Mouse (Mus musculus): ENCODE results near the gene Klc1.

Klc1 gene

GRCm38 (mm10) chr12:111745274-111745673, 13.4 kb upstream of the Klc1 start:
- DNase-seq: no peak

DNA sequence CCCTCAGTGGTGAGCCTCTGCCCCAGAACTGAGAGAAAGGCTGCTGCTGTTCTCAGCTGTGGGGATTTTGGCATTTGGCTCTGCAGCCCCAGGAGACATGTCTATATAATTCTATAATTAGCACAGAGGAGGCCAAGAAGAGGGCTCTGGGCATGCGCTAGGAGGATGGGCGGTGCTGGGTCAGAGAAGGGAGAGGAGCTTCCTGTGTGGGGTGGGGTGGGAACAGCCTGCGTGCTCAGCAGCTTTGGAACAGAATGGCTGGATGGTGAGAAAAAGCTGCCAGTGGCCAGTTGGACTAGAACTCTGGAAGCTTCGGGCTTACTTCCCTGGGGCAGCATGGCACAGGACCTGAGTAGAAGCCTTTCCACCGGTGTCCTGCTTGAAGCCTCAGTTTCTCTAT, 12.6 kb upstream of the Klc1 start:
- peak; percentile 67 to 68 for DNase-seq

GRCm38 (mm10) chr12:111747421-111747820, 11.2 kb upstream of the Klc1 start:
- DNase-seq: no peak

DNA sequence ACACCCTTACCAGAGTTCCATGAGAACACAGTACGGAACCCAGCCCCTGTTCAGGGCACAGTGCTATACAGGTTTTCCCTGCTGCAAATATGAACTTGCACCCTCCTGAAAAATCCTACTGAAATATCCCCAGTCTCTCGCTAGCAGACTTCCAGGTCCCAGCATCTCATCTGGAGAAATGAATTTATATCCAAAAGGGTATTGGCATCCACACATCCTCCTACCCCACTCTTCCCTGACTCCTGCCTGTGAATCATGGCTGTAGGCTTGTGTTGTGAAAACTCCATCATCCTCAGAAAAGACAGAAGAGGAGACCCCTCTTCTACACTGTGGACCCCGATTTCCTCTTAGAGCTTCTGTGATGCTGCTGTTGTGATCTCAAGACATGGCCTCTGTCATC, 7.9 kb upstream of the Klc1 start:
- no peak for DNase-seq

GRCm38 (mm10) chr12:111752491-111752890, 6.2 kb upstream of the Klc1 start:
- DNase-seq: no peak

DNA sequence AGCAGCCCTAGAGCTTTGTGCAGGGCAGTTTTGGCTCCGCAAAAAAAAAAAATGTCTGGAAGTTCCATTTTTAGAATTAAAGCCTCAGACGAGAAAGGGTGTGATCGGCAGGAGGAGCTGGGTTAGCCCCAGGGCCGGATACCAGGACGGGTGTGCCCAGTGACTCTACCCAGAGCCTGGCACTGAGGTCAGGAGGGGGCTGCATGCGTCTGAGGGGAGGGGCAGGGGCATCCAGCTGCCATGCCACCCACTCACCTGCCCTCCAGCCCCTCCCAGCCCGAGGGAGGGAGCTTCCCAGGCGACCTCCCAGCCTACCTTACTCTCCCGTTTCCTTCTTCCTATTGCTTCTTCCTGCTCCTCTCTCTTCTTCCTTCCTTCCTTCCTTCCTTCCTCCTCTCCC, 5.3 kb upstream of the Klc1 start:
- DNase-seq: no peak

GRCm38 (mm10) chr12:111754710-111755109, 3.9 kb upstream of the Klc1 start:
- DNase-seq: no peak

GRCm38 (mm10) chr12:111755231-111755630, 3.4 kb upstream of the Klc1 start:
- no peak for DNase-seq

GRCm38 (mm10) chr12:111756082-111756697, 2.5 kb upstream of the Klc1 start:
- DNase-seq: no peak

GRCm38 (mm10) chr12:111756698-111757082, 2.0 kb upstream of the Klc1 start:
- DNase-seq: no peak

GRCm38 (mm10) chr12:111757561-111758325, 906 bp upstream of the Klc1 start:
- no peak for DNase-seq

GRCm38 (mm10) chr12:111759176-111760061, 770 bp downstream of the Klc1 start:
- peak in 1 of 2 experiments; percentile 13 for DNase-seq

- DNase-seq: no peak
Observed at GRCm38 (mm10) chr12:111760306-111760908, 1.8 kb downstream of the Klc1 start.

GRCm38 (mm10) chr12:111762620-111763280, 4.1 kb downstream of the Klc1 start:
- DNase-seq: no peak

DNA sequence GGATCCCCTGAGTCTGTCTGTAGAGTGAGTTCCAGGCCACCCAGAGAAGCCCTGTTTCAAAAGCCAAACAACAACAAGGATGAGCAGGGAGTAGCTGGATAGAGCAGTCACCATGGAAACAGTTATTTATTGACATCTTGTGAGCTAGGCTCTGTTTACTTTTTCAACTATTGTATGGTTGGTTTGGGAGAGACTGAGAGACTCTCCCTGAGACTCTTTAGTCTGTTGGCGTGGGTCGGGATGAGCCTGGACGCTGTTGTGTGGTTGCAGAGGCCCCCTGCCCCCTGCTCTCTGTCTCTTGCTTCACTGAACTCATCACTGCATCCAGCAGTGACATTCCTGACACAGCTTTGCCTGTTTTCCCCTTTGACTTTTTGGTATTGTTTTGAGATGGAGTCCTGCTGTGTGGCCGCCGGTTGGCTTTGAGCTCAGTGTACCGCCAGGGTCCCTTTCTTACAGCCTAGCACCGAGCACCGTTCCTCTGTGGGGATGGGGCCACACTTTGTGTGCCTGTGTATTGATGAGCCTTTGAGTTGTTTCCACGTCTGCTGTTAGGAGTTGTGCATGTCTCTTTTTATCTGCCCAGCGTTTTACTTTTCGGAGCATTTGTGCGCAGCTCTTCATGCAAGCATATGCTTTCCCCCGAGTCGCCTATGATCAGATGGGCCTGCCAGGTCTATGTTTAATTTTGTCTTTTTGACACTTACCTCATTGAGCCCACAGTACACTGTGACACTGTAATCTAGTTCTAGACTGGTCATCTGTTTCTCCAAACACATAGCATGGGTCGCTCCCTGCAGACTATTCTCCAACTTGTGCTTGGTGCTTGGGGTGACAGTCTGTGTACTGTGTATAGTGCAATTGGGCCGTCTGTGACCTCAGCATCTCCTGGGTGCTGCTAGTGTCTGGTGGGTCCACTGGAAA, 7.9 kb downstream of the Klc1 start:
- DNase-seq: no peak

GRCm38 (mm10) chr12:111768322-111768928, 9.8 kb downstream of the Klc1 start:
- DNase-seq: no peak

DNA sequence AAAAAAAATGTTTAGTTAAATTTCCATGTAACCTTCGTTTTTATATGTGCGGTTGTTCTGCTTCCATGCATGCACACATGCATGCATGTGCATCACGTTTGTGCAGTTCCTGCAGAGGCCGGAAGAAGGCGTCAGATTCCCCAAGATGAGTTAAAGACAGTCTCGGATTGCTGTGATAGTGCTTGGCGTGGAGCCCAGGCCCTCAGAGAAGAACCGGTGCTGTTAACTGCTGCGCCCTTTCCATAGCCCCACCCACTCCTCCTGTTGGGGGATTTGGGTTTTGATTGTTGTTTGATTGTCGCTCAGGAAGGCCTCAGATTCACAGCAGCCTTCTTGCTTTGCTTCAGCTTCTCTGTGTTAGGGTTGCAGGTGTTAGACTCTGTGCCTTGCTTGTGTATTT, 10.7 kb downstream of the Klc1 start:
- DNase-seq: no peak

DNA sequence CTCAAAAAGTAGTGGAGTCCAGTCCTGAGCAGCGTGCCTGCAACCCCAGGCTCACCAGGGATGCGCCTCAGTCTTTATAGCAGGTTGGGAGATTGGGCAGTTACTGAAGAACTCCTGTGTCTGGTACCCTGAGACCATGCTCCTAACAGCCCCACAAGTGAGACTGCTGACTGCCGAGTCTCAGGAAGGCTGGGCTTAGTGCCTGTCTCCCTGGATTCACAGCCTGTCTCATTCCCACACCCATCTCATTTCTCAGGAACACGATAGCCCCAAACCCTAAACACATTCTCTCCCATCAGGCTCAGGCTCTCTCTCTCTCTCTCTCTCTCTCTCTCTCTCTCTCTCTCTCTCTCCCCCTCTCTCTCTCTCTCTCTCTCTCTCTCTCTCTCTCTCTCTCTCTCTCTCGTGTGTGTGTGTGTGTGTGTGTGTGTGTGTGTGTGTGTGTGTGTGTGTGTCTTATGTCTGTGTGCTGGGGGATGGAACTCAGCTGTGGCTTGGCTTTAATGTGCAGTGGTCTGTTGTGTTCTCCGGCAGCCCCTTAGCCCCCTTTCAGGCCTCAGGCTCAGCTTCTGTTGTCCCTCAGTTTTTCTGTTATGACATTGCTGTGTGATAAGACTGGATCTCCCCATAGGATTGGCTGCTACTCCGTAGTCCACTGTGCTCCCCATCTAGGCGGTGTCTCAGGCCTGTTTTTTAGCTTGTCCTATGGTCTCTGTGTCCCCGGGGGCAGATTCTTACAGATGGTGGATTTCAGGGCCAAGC, 11.3 kb downstream of the Klc1 start:
- no peak for DNase-seq

- no peak for DNase-seq
Observed at GRCm38 (mm10) chr12:111770651-111771050, 12.0 kb downstream of the Klc1 start.

- DNase-seq: no peak
Observed at GRCm38 (mm10) chr12:111774156-111774555, 15.5 kb downstream of the Klc1 start.
